Mouse (Mus musculus): ENCODE measurements around the gene Llgl2.
"Not testable (repeated sequence)": the region's sequence is repeated elsewhere in the genome, so short reads cannot be mapped to it uniquely, and the experiment has no call there.

The Llgl2 gene

DNA sequence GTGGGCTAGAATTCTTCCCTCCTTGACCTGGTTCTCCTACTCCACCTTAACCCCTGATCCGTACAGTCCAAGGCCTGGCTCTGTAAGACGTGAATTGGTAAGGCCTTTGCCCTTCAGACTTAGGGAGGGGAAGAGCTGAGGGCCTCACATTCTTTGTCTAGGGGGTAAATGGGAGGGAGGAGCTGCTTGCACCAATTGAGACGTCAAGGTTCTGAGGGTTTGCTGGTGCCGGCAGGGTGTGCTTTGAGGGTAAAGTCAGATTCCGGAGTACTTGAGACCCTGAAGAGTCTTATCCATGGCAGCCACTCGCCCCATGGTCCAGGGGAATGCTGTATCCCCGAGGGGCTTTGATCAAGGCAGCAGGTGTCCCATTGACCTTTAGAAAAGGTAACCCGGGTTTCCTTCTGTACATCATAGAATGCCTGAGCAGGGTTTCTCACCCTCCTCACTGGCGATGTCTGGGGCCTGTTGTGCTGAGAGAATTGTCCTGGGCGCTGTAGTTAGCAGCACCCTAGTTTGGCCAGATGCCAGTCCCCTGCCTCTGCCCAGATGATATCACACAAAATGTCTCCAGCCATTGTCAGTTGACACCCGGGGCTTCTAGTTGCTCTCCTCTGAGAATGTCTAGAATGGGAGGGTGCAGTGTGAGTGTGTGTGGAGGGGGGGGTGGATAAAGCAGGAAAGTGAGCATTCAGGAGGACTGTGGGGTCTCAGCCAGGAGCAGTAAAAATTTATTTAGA is 13.0 kb downstream of the Llgl2 start:
- DNase-seq = no peak

DNA sequence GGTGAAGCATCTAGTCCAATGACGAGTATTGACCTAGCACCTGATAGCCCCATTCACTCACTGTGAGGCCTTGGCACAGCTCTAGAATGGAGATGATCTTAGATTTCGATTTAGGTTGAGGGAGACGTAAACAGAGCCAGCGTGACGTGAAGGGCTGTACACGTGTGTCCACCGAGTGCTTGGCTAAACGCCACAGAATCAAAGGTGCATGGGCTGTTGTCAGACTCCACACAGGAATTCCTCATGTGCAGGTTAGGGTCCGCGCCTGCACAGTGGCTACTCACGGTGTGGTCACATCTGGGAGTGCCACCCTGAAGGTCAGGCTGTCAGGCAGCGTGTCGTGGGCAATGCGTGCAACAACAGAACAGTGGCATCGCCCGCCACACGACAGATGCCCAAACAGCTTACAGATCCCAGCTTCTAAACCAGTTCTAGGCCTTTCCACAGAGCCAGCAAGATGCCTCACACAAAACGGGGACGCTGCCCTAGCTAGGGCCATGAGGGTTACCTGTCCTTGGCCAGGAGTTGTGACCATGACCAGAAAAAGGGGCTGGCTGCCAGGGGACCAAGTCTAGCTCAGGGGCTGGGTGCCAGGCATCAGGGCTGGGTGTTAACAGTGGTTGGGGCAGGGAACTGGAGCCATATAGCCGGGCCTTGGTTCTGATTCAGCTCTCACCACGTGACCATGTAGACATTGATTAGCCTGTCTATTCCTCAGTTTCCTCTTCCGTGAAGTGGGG is 13.9 kb downstream of the Llgl2 start:
- no peak for DNase-seq

DNA sequence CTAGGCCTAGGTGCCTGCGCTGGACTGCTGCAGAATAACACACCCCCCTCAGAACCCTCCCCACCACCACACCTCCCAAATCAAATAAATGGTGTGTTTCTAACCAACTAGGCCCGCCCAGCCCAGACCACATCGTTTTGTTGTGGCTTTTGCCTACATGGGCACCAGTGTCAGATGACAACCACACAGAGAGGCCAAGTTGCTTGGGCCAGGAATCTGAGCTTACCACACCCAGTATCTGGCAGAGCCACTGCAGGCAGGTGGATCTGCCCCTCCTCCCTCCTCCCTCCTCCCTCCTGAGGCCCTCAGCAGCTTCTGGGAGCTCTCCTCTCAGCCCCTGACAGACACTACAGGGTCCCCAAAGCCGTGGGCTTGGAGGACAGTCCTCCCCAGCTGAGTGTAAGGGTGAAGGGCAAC is 15.1 kb downstream of the Llgl2 start:
- no peak for DNase-seq

DNA sequence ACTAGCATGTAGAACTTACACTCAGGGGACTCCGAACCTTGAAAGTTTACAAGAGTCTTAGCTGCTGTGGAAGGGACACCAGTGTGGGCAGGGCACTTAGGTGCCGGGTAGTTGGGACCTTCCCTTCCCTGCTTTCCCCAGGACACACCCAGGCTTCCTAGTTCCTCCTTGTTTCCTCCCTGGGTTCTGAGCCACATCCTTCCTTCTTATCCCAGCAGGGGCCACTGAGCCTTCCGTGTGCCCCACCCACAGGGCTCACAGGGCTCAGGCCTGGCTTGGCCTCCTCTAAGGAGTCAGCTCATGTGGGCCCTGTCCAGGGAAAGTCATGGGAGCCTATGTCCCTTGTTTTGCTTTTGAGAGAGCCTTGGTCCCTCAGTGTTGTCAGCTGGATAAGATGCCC is 15.9 kb downstream of the Llgl2 start:
- DNase-seq = no peak

DNA sequence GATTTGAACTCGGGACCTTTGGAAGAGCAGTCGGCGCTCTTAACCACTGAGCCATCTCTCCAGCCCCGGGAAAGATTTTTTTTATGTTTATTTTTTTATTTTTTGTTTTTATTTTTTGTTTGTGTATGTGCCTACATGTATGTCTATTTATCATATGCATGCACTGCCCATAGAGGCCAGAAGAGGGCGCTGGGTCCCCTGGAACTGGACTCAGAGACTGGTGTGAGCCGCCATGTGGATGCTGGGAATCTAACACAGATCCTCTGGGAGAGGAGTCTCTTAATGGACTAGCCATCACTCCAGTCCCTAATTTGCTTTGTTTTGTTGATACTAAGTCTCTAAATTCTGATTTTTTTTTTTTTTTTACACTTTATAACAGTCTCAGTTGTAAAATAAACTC is 17.2 kb downstream of the Llgl2 start:
- no peak for DNase-seq

DNA sequence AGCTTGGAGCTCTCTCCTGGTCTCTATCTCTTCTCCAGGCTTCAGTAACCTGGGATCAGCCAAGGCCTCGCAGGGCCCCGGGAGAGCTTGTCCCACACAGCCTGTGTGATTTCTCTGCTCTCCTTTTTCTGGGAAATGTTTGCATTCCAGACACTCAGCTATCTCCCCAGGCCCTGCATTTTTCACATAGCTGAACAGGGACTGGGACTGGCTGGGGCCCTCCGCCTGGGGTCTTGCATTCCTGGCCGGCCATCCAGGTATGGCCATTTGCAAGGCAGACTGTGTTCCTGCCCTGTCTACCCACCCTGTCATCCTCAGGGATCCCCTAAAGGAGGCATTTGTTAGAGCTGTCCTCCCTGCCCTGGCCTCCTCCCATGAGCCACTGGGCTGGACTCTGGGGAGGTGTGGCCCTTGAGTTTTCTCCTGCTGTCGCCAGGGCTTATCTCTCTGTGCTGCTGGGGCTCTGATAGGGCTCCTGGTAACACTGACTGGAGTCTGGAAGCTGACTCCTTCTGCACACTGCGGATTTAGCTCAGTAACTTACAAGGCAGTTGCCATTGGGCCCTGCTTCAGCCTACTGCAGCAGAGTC is 18.2 kb downstream of the Llgl2 start:
- no peak for DNase-seq

DNA sequence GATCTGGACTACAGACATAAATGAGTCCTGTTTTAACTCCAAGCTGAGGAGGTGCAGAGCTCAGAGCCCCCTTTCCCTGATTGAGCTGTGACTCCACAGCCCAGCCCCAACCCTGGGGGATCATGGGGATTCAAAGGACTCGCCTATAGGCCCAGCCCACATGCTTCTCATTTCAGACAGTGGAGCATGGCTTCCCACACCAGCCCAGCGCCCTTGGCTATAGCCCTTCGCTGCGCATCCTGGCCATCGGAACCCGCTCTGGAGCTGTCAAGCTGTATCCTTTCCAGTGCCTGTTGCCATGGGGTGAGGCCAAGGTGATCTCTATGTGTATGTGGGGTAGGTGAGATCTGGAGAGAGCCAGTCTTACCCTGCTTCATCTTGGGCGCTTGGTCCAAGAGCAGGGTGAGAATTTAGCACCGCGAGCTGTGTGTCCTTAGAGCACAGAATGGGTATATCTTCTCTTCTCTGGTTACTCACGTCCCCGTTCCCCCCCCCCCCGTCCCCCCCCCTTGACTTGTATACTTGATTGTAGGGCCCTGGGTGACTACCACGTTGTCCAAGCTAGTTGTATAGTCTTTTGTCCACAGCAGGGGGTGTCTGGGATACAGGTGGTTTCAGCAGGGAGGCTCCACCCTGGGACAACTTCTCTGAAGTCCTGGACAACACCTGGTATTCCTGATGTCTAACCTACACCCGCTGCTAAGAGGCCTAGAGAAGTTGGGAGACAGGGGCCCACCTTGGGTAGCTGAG is 19.5 kb downstream of the Llgl2 start:
- no peak for DNase-seq

DNA sequence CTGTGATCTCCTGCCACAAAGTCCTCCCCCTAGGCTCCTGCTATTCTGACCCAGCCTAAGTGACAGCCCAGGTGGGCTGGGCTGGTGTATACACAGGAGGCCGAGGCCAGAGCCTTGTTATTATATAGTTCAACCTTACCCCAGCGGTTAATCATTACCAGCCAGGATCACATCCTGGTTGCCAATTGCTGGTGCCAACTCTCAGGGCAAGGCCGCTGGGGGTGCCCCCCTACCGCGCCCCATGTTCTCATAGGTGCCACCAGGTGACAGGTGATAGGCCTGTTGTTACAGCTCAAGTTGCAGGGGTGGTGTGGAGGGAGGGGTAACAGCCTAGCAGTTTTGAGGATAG is 20.0 kb downstream of the Llgl2 start:
- no peak for DNase-seq

DNA sequence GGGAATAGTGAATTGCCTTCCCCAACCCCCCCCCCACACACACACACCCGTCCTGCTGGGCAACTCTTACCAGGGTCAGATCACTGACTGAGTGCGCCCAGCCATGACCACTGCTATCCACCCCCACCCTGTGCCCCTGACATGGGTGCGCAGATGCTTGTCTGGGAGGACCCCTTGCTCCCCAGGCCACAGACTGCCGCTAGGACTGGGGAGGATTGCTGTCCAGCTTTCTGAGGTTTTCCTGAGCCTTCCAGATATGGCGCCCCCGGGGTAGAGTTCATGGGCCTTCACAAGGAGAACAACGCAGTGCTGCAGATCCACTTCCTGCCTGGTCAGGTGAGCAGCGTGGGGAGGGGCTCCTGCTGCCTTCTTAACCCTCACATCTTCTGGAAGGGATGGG is 20.4 kb downstream of the Llgl2 start:
- DNase-seq = no peak

DNA sequence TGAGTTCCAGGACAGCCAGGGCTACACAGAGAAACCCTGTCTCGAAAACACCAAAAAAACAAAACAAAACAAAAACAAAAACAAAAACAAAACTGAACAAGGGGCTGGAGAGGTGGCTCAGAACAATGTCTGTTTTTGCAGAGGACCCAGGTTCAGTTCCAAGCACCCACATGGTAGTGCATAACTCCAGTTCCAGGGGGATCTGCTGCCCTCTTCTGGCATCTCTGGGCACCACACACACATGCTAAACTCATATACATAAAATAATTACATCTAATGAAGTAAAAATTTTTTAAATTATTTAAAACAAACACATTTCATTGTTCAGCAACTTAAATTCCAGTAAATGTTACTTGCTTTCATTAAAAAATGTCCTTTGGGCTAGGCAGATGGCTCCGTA is 22.0 kb downstream of the Llgl2 start:
- DNase-seq = no peak

DNA sequence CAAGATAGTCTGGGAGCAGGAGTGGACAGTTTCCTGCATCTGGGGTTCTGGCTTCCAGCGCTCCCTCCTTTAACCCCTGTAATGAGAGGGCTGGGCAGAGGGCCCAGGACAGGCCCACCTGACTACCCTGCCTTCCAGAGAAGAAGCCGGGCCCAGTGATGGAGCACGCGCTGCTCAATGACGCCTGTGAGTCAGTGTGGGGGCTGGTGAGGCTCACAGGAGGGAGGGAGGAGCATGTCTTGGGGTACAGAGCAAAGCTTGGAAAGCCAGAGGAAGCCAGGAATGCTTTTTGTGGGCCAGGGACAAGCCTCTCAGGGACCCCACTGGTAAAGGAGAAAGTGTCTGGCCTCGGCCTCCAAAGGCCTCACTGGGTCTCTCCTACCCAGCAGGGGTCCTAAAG is 30.8 kb downstream of the Llgl2 start:
- no peak for DNase-seq

DNA sequence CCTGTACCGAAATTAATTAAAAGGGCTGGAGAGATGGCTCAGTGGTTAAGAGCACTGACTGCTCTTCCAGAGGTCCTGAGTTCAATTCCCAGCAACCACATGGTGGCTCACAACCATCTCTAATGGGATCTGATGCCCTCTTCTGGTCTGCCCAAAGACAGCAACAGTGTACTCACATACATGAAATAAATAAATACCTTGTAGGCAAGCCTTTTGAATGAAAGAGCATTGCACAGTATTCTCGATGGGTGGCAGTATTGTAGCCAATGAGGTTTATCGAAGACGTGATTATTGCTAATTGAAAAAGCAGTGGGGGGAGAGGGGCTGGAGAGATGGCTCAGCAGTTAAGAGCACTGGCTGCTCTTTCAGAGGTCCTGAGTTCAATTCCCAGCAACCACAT is 33.3 kb downstream of the Llgl2 start:
- not testable (repeated sequence) for DNase-seq

DNA sequence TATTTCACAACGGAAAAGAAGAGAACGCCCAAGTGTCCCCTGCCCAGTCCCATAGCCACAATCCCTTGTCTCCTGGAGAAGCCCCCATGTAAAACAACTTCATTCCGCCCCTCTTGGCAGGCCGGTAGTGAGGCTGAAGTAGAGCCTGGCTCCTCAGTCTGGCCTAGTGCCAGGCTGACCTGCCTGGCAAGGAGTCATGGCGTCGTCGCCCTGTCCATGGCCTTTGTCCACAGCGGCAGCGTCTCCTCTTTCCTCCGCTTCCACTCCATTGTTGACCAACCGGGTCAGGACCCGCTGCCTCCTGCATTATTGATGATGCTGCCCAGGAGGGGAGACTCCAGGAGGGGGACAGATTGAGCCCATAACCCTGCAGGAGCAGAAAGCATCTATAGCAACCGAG is 34.1 kb downstream of the Llgl2 start:
- no peak for DNase-seq

DNA sequence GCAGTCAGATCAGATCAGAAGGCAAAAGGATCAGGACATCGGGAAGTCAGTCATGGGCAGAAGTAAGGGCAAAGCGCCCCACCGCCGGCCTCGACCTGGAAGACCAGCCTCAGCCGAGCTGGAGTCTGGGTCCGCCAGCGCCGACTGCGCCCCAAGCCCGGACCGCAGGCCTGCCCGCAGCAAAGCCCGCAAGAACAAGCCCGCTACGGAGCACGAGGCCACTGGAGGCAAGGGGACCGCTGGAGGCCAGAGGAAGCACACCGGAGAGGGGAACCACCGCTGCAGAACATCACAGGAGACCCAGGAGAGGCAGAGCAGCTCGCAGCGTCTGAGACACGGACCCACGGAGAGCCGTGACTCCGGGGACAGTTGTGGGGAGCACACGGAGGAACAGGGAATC is 34.5 kb downstream of the Llgl2 start, which contains the start of gene Myo15b:
TSS of gene Myo15b (plus strand) at position 53 of the 400 bp plus-strand sequence.
- DNase-seq = no peak

DNA sequence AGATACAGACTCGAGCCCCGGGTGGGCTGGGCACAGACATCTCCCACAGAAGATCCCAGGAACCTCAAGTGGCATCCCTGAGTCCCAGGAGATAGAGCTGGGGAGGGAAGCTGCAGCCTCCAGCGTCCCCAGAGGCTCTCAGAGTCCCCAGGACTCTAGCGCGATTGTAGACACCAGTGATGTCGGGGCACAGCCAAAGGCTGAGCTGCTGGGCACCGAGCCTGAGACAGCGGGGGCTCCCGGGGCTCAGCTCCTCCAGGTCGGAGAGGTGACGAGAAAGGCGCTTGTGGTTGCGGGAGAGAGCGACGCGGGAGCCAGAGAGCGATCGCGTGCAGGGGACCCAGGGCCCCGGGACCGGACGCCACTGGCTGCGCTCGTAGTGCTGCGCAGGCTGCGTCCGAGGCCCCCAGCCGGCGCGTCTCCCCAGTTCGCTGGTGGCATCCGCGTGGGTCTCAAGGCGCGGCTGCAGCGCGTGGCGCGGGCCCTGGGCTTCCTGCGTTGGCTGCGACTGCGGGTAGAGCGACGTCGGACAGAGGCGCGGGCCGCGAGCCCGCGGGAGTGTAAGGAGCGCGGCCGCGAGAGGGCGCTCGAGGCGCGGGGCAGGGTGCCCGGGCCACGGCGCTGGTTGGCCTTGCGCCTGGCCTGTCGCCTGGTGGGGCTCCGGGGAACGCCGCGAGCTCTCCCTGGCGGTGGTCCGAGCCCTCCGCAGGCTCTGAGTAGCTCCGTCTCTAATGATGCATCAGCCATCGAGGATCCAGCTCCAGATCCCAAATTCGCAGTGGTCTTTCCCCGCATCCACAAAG is 35.5 kb downstream of the Llgl2 start:
- DNase-seq = peak; percentile 79

DNA sequence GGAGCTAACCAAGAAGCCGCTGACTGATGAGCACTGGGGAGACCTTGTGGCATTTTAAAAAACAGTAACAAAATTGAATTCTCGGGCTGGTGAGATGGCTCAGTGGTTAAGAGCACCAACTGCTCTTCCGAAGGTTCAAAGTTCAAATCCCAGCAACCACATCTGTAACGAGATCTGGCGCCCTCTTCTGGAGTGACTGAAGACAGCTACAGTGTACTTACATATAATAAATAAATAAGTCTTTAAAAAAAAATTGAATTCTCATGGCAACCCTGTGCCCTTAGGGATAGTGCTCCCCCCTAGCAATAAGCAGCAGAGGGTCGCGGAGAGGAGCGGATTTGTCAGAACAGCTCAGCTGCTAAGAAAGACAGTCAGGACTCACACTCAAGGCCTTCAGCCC is 40.0 kb downstream of the Llgl2 start:
- DNase-seq = no peak

DNA sequence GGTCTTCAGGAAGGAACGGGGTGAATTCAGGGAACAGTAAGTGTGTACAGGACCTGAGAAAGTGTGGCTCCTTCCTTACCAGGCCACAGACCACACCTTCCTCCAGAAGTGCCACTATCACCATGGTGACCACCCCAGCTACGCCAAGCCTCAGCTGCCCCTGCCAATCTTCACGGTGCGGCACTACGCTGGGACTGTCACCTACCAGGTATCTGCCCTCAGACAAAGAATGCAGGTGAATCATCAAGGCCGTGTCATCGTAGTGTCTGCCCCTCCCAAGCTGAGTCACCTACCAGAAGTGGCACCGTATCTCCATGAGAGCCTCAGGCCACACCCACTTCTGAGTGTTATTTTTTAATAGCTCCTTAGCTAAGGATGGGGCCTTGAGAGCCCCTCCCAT is 45.5 kb downstream of the Llgl2 start:
- no peak for DNase-seq

DNA sequence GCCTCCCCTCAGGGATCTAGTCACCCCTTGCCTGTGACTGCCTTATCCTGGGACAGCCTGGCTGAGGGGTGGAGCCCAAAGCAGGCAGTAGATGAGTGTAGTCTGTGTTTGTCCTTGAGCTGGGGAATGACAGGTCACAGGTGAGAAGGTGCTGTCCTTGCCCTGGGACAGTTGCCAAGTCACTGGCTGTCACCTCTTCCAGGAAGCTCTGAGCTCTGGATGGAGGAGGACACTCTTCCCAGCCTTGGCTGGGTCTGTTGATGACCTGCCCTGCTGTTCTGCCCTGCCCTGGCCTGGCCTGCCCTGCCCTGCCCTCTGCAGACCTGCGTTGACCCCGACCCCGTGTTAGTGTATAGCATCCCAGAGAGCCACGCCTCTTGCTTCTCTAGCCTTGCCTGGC is 48.6 kb downstream of the Llgl2 start:
- no peak for DNase-seq

DNA sequence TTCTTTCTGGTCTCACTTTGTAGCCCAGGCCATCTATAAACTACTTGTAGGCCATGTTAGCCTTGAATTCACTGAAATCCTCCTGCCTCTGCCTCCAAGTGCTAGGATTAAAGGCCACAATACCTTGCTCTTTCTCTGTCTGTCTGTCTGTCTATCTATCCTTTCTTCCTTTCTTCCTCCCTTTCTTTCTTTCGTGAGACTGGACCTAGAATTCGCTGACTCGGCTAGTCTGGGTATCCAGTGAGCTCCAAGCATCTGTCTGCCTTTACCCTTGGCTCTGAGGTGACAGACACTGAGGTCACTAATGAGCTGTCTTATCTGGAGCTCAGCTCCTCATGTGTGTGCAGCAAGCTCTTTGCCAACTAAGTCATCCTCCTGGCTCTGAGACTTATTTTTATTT is 52.1 kb downstream of the Llgl2 start:
- DNase-seq = no peak

DNA sequence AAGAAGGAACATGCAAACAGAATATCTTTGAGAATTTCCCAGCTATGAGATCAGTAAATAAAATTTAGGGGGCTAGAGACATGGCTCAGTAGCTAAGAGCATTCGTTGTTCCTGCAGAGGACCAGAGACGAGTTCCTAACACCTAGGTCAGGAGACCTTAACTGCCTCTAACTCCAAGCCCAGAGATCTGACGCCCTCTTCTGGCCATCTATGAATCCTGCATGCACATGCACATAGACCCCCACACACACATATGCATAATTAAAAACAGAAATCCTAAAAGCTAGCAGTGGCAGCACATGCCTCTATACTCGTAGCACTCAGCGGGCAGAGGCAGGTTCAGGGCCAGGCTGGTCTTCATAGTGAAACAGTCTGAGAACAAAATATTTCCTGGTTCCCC is 52.6 kb downstream of the Llgl2 start:
- no peak for DNase-seq

DNA sequence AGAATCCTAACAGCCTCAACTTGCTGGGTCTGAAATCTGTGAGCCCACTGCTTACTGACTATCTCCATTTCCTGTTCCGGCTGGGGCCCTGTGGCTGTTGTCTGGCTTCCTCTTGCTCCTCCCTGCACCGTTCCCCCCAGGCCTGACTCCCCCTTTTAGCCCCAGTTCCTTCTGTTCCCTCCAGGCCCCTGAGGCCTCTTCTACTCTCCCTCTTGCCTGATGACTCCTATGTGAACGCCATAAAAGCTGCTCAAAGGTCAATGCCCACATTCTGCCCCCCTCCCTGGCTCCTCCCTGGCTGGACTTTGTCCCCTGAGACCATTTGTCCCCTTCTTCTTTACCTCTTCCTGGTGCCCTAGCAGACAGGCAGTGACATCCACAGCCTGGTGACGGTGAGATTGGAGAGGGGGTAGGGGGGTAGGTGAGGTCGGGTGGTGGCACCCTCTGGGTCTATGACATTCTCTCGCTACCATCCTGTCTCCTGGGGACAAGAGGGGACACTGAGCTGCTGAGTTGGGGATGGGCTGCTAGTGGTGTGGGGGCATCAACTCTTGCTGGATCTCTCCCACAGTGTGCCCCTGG is 53.4 kb downstream of the Llgl2 start:
- DNase-seq = no peak

DNA sequence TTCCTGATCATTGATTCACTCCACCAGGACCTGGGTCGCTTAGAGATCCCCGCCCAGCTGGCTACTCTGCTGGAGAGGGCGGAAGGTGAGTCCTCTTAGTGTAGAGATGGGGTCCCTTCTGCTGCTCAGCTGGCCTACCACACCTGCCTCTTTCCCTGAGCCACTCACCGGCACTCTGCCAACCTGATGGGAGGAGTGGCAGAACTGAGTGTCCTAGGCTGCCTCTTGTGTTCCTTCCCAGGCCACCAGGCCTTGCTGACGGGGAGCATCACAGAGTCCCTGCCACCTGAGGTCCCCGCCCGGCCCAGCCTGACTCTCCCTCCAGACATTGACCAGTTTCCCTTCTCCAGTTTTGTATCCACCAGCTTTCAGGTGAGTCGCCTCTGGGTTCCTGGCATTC is 54.2 kb downstream of the Llgl2 start:
- no peak for DNase-seq

Data from right cerebral cortex, postnatal 4 days (tissue).